Mouse (Mus musculus): ENCODE measurements around the gene Dnase1l3. TPM values are rescaled to one million over a fixed set of nuclear protein-coding genes. Genes with fewer than 3 reads are reported as not detected.

Dnase1l3 gene
- total and polyA plus RNA-seq, 2 experiments, result 10.0 to 24.3 TPM

DNA sequence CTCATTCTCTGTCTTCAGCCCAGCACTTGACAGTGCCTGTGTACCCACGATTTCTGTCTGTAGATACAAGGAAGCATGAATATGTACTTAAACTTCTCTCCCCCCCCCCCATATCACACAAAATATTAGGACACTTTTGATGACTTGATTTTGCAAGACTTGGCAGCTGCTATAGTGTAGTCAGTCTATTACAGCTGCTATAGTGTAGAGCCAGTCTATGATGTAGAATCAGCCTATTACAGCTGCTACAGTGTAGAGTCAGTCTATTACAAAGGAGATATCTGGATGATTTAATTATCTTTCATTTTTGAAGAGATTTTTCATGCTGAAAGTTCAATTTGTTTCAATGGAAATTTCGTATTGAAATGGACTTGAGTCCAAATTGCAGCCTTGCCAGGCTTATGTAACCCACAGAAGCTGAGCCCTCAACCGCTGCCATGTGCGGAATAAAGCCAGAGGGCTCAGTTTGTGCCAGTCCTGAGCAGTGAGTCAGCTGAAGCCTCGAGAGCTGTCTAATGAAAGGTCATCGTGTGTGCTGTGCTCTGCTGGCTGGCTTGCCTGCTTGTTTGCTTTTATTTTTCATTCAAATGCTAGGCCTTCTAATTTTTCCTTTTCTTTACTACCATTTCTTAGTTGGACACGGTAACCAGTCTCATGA, 44.5 kb upstream of the Dnase1l3 start:
- TF ChIP-seq CTCF (IDR thresholded peaks at IDR 0.05; ENCODE audit: low read depth, low read length), result no peak
- TF ChIP-seq POLR2A (IDR thresholded peaks at IDR 0.05; ENCODE audit: extremely low read depth, insufficient read depth, low read length), result no peak
- H3K36me3 ChIP-seq (ENCODE audit: control insufficient read depth, insufficient read depth, low read length), result peaks cover 8% of the 10 kb centered on the region; the same call in 1 of the 2 replicates
- WGBS, result 24% methylated on average over 7 of the region's 7 CpGs
- peak overlapping the region; percentile 17; the same call in 1 of the 2 replicates for H3K9ac ChIP-seq (ENCODE audit: low read depth, low read length)
- H3K4me1 ChIP-seq (ENCODE audit: control insufficient read depth, insufficient read depth, low read length), result peaks cover 38% of the 10 kb centered on the region
- H3K79me2 ChIP-seq (ENCODE audit: control insufficient read depth, insufficient read depth, low read length), result no peaks in the 10 kb centered on the region
- no peak overlapping the region for H3K4me3 ChIP-seq (ENCODE audit: insufficient read depth, low read depth, low read length)
- H3K27me3 ChIP-seq (ENCODE audit: control insufficient read depth, insufficient read depth, low read length), result no peaks in the 10 kb centered on the region
- peak; percentile 97 for DNase-seq (ENCODE audit: extremely low read depth, low read depth, low spot score)
- H3K27ac ChIP-seq (replicated peaks; ENCODE audit: insufficient read depth, low read depth, low read length), result peak overlapping the region; percentile 91

DNA sequence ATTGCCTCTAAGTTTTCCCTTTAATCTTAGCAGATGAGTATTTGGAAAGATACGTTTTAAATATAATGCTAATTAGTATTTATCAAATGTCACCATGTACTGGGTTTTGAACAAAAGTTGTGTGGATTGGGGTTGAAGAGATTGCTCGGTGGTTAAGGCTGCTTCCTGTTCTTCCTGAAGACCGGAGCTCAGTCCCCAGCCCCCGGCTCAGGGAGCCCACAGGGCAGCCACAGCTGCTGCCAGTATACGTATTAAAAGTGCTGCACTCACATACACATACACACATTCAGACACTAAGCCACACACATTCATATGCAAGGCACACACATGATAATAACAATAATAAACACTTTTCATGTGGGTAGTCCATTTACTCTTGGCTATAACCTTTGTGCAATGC, 43.8 kb upstream of the Dnase1l3 start:
- 74% methylated on average over 5 of the region's 5 CpGs for WGBS

DNA sequence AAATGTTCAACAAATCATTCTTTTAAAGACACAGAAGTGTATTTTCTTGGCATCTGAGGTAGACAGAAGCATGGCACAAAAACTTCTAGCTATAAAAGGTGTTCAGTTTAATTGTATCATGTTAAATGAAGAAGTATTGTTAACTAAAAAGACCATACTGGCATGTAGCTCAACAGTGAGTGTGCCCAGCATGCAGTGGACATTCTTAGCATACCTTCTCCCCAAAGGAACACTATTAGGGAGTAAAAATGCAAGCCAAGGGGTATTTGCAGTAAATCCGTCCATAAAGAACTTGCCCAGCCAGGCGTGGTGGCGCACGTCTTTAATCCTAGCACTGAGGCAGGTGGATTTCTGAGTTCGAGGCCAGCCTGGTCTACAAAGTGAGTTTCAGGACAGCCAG, 42.0 kb upstream of the Dnase1l3 start:
- peak overlapping the region; percentile 79 for H3K27ac ChIP-seq (replicated peaks; ENCODE audit: insufficient read depth, low read depth, low read length)
- peak overlapping the region; percentile 34; the same call in 1 of the 2 replicates for H3K9ac ChIP-seq (ENCODE audit: low read depth, low read length)
- 93% methylated on average over 5 of the region's 5 CpGs for WGBS
- H3K79me2 ChIP-seq (ENCODE audit: control insufficient read depth, insufficient read depth, low read length), result no peaks in the 10 kb centered on the region
- DNase-seq (ENCODE audit: extremely low read depth, low read depth, low spot score), result no peak
- TF ChIP-seq POLR2A (IDR thresholded peaks at IDR 0.05; ENCODE audit: extremely low read depth, insufficient read depth, low read length) (no peak), CTCF (IDR thresholded peaks at IDR 0.05; ENCODE audit: low read depth, low read length) (no peak)
- peaks cover 50% of the 10 kb centered on the region for H3K4me1 ChIP-seq (ENCODE audit: control insufficient read depth, insufficient read depth, low read length)
- no peak overlapping the region for H3K4me3 ChIP-seq (ENCODE audit: insufficient read depth, low read depth, low read length)
- peaks cover 2% of the 10 kb centered on the region; the same call in 1 of the 2 replicates for H3K36me3 ChIP-seq (ENCODE audit: control insufficient read depth, insufficient read depth, low read length)
- H3K27me3 ChIP-seq (ENCODE audit: control insufficient read depth, insufficient read depth, low read length), result no peaks in the 10 kb centered on the region

More for the DNA sequence above, 43.8 kb upstream of the Dnase1l3 start:
- peak overlapping the region; percentile 91 for H3K27ac ChIP-seq (replicated peaks; ENCODE audit: insufficient read depth, low read depth, low read length)
- TF ChIP-seq POLR2A (IDR thresholded peaks at IDR 0.05; ENCODE audit: extremely low read depth, insufficient read depth, low read length) (no peak), CTCF (IDR thresholded peaks at IDR 0.05; ENCODE audit: low read depth, low read length) (no peak)
- no peaks in the 10 kb centered on the region for H3K79me2 ChIP-seq (ENCODE audit: control insufficient read depth, insufficient read depth, low read length)
- H3K36me3 ChIP-seq (ENCODE audit: control insufficient read depth, insufficient read depth, low read length), result peaks cover 8% of the 10 kb centered on the region; the same call in 1 of the 2 replicates
- DNase-seq (ENCODE audit: extremely low read depth, low read depth, low spot score), result no peak
- peaks cover 40% of the 10 kb centered on the region for H3K4me1 ChIP-seq (ENCODE audit: control insufficient read depth, insufficient read depth, low read length)
- H3K4me3 ChIP-seq (ENCODE audit: insufficient read depth, low read depth, low read length), result no peak overlapping the region
- 0 out of 2 replicates have a peak overlapping the region, but pooled peaks have one; percentile 7 for H3K9ac ChIP-seq (ENCODE audit: low read depth, low read length)
- H3K27me3 ChIP-seq (ENCODE audit: control insufficient read depth, insufficient read depth, low read length), result no peaks in the 10 kb centered on the region

DNA sequence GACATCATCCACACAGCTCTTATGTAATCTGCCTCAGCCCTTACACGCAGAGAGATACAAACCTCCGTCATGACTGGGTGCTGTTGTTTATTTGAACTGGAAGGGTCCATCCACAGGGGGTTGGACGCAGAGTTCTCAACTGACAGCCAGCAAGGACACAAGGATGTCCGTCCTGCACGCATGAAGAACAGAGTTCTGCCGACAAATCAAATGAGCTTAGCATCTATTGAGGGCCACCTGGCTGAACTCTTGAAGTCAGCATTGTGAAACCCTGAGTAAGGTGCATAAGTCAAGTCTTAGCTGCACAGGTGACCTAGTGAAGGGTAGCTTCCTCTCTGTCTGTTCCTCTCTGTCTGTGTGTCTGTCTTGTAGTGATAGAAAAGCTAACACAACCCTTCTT, 41.6 kb upstream of the Dnase1l3 start:
- TF ChIP-seq CTCF (IDR thresholded peaks at IDR 0.05; ENCODE audit: low read depth, low read length), result no peak
- TF ChIP-seq POLR2A (IDR thresholded peaks at IDR 0.05; ENCODE audit: extremely low read depth, insufficient read depth, low read length), result 0 out of 2 replicates have a peak, but pooled peaks have one; percentile 9
- Histone ChIP-seq H3K9ac (ENCODE audit: low read depth, low read length) (no peak overlapping the region), H3K36me3 (ENCODE audit: control insufficient read depth, insufficient read depth, low read length) (peaks cover 2% of the 10 kb centered on the region; the same call in 1 of the 2 replicates), H3K27ac (replicated peaks; ENCODE audit: insufficient read depth, low read depth, low read length) (peak overlapping the region; percentile 79), H3K4me3 (ENCODE audit: insufficient read depth, low read depth, low read length) (no peak overlapping the region), H3K79me2 (ENCODE audit: control insufficient read depth, insufficient read depth, low read length) (no peaks in the 10 kb centered on the region), H3K4me1 (ENCODE audit: control insufficient read depth, insufficient read depth, low read length) (peaks cover 50% of the 10 kb centered on the region), H3K27me3 (ENCODE audit: control insufficient read depth, insufficient read depth, low read length) (no peaks in the 10 kb centered on the region)
- peak; percentile 98 for DNase-seq (ENCODE audit: extremely low read depth, low read depth, low spot score)
- 32% methylated on average over 6 of the region's 6 CpGs for whole genome bisulfite sequencing

DNA sequence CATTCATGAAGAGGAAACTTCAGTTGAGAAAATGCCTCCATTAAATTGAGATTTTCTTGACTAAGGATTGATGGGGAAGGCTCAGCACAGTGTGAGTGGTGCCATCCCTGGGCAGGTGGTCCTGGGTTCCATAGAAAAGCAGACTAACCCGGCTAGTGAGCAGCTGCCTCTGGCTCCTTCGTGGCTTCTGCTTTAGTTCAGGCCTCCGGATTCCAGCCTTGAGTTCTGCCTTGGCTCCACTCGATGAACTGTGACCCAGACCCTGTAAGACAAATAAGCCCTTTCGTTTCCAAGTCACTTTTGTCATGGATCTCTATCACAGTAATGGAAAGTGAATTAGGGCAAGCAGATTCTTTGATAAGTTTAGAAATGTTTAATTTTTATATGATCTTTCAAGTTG, 40.2 kb upstream of the Dnase1l3 start:
- Histone ChIP-seq H3K4me1 (ENCODE audit: control insufficient read depth, insufficient read depth, low read length) (peaks cover 56% of the 10 kb centered on the region), H3K4me3 (ENCODE audit: insufficient read depth, low read depth, low read length) (no peak overlapping the region), H3K79me2 (ENCODE audit: control insufficient read depth, insufficient read depth, low read length) (no peaks in the 10 kb centered on the region), H3K27me3 (ENCODE audit: control insufficient read depth, insufficient read depth, low read length) (no peaks in the 10 kb centered on the region), H3K9ac (ENCODE audit: low read depth, low read length) (no peak overlapping the region), H3K36me3 (ENCODE audit: control insufficient read depth, insufficient read depth, low read length) (no peaks in the 10 kb centered on the region), H3K27ac (replicated peaks; ENCODE audit: insufficient read depth, low read depth, low read length) (peak overlapping the region; percentile 69)
- 24% methylated on average over 5 of the region's 5 CpGs for WGBS
- DNase-seq (ENCODE audit: extremely low read depth, low read depth, low spot score), result peak; percentile 77
- TF ChIP-seq CTCF (IDR thresholded peaks at IDR 0.05; ENCODE audit: low read depth, low read length), result no peak
- TF ChIP-seq POLR2A (IDR thresholded peaks at IDR 0.05; ENCODE audit: extremely low read depth, insufficient read depth, low read length), result no peak

All from liver, adult 2 months (tissue).